Mouse (Mus musculus) hindbrain, embryonic 12.5 days (tissue): ENCODE data around the gene Prdm13. TPM values are rescaled to one million over a fixed set of nuclear protein-coding genes. Genes with fewer than 3 reads are reported as not detected.
A peak's percentile ranks its signal among the peaks of the same experiment; 100 is the strongest.

Source experiments
- ATAC-seq: fragments of 200-750 bp; cut with Nextera tagmentation; 2 replicates; pipeline ENCODE4 v1.8.0; 2017; ENCODE audit warnings: moderate TSS enrichment; ENCODE audit not compliant: low FRiP score
- H3K27ac ChIP-seq: fragments of 300-500 bp; sonication (generic); 2 replicates; pipeline ENCODE4 v1.5.1; 2016; ENCODE audit warnings: mild to moderate bottlenecking
- H3K27me3 ChIP-seq: fragments of 300-500 bp; sonication (generic); 2 replicates; pipeline ENCODE4 v1.6.1; 2016; ENCODE audit warnings: mild to moderate bottlenecking
- H3K36me3 ChIP-seq: fragments of 300-500 bp; sonication (generic); 2 replicates; pipeline ENCODE4 v1.6.1; 2016; ENCODE audit warnings: mild to moderate bottlenecking
- H3K4me1 ChIP-seq: fragments of 300-500 bp; sonication (generic); 2 replicates; pipeline ENCODE4 v1.6.1; 2016
- H3K4me2 ChIP-seq: fragments of 300-500 bp; sonication (generic); replicated peaks from 2 replicates; pipeline ENCODE4 v1.6.1; 2016; ENCODE audit warnings: mild to moderate bottlenecking
- H3K4me3 ChIP-seq: fragments of 300-500 bp; sonication (generic); 2 replicates; pipeline ENCODE4 v1.5.1; 2016; ENCODE audit warnings: mild to moderate bottlenecking
- H3K9ac ChIP-seq: fragments of 300-500 bp; sonication (generic); 2 replicates; pipeline ENCODE4 v1.6.1; 2016; ENCODE audit warnings: mild to moderate bottlenecking, moderate library complexity
- H3K9me3 ChIP-seq: fragments of 300-500 bp; sonication (generic); replicated peaks from 2 replicates; pipeline ENCODE4 v1.6.1; 2016; ENCODE audit warnings: mild to moderate bottlenecking
- WGBS: fragments of 180-500 bp; shearing (Covaris S2); methylation state at CpG from one replicate; pipeline ENCODE4 v1.1.7; 2016; 5-methylcytosine and 5-hydroxymethylcytosine counted together
- polyA plus RNA-seq: library from polyadenylated mRNA; unstranded; fragments of >200 nt; fragmentation: Nextera tagmentation; extraction: Ambion mirVana; gene quantifications from 2 replicates; pipeline ENCODE4 v1.2.1, GENCODE M21; 2016

The Prdm13 gene
- 7.8 and 8.9 TPM in 2 replicates for polyA plus RNA-seq

GRCm38 (mm10) chr4:21685595-21686091 lies at the start of gene Prdm13:
TSS of gene Prdm13 (minus strand) at chr4:21685963.
- under 1% methylated on average over 38 of the region's 38 CpGs for WGBS
- H3K27me3 ChIP-seq = peaks cover 91% of the 10 kb centered on the region
- peak; percentile 66 for ATAC-seq

GRCm38 (mm10) chr4:21727615-21728165 lies 41.9 kb upstream of the Prdm13 start, which contains the start of gene Ccnc:
TSS of gene Ccnc (plus strand) at chr4:21727701.
- peak; percentile 97 for ATAC-seq
- H3K9me3 ChIP-seq = no peaks in the 10 kb centered on the region
- peaks cover under 1% of the 10 kb centered on the region for H3K36me3 ChIP-seq
- H3K9ac ChIP-seq = peak within 1 kb of the TSS; percentile 87
- H3K4me2 ChIP-seq = peak within 1 kb of the TSS; percentile 71
- WGBS = under 1% methylated on average over 37 of the region's 37 CpGs
- peaks cover 10% of the 10 kb centered on the region for H3K4me1 ChIP-seq
- no peaks in the 10 kb centered on the region for H3K27me3 ChIP-seq
- H3K27ac ChIP-seq = peak within 1 kb of the TSS; percentile 89
- H3K4me3 ChIP-seq = peak within 1 kb of the TSS; percentile 75

More at GRCm38 (mm10) chr4:21685595-21686091, at the start of gene Prdm13:
- Histone ChIP-seq H3K9me3 (no peaks in the 10 kb centered on the region), H3K36me3 (no peaks in the 10 kb centered on the region), H3K4me3 (peak within 1 kb of the TSS; percentile 28), H3K27ac (no peak within 1 kb of the TSS), H3K4me2 (peak within 1 kb of the TSS; percentile 37), H3K9ac (peak within 1 kb of the TSS; percentile 20), H3K4me1 (peaks cover 10% of the 10 kb centered on the region)

GRCm38 (mm10) chr4:21726912-21727614 lies 41.3 kb upstream of the Prdm13 start:
- H3K27ac ChIP-seq = peak overlapping the region; percentile 89
- H3K36me3 ChIP-seq = no peaks in the 10 kb centered on the region
- no peaks in the 10 kb centered on the region for H3K27me3 ChIP-seq
- H3K4me3 ChIP-seq = peak overlapping the region; percentile 75
- peak overlapping the region; percentile 87; the same call in 1 of the 2 replicates for H3K9ac ChIP-seq
- peak overlapping the region; percentile 71 for H3K4me2 ChIP-seq
- no peaks in the 10 kb centered on the region for H3K9me3 ChIP-seq
- peaks cover 10% of the 10 kb centered on the region for H3K4me1 ChIP-seq
- peak; percentile 45 for ATAC-seq
- 1% methylated on average over 22 of the region's 22 CpGs for WGBS

- Histone ChIP-seq H3K9ac (no peak overlapping the region), H3K9me3 (no peaks in the 10 kb centered on the region), H3K4me1 (no peaks in the 10 kb centered on the region), H3K27me3 (no peaks in the 10 kb centered on the region), H3K27ac (no peak overlapping the region), H3K4me3 (no peak overlapping the region), H3K36me3 (no peaks in the 10 kb centered on the region), H3K4me2 (no peak overlapping the region; the same call in 1 of the 2 replicates)
- ATAC-seq = 0 out of 2 replicates have a peak, but pooled peaks have one; percentile 14
- 35% methylated on average over 7 of the region's 7 CpGs for WGBS
These were observed 37.1 kb upstream of the Prdm13 start for GRCm38 (mm10) chr4:21722752-21723334.

GRCm38 (mm10) chr4:21712147-21712546 lies 26.4 kb upstream of the Prdm13 start:
- WGBS = 10% methylated on average over 13 of the region's 13 CpGs
- Histone ChIP-seq H3K9ac (no peak overlapping the region), H3K27me3 (peaks cover 7% of the 10 kb centered on the region; the same call in 1 of the 2 replicates), H3K27ac (no peak overlapping the region), H3K4me1 (peaks cover 8% of the 10 kb centered on the region; the same call in 1 of the 2 replicates), H3K36me3 (no peaks in the 10 kb centered on the region), H3K9me3 (no peaks in the 10 kb centered on the region), H3K4me3 (no peak overlapping the region; the same call in 1 of the 2 replicates), H3K4me2 (peak overlapping the region; percentile 40)
- peak; percentile 61 for ATAC-seq

GRCm38 (mm10) chr4:21705046-21705445 lies 19.3 kb upstream of the Prdm13 start:
- Histone ChIP-seq H3K27ac (no peak overlapping the region), H3K9ac (no peak overlapping the region), H3K27me3 (no peaks in the 10 kb centered on the region), H3K4me3 (no peak overlapping the region), H3K4me2 (no peak overlapping the region), H3K9me3 (no peaks in the 10 kb centered on the region), H3K36me3 (no peaks in the 10 kb centered on the region), H3K4me1 (no peaks in the 10 kb centered on the region)
- WGBS = 66% methylated on average over 1 of the region's 1 CpGs
- no peak for ATAC-seq

- no peaks in the 10 kb centered on the region for H3K4me1 ChIP-seq
- no peak overlapping the region for H3K4me2 ChIP-seq
- WGBS = 34% methylated on average over 7 of the region's 7 CpGs
- H3K27ac ChIP-seq = no peak overlapping the region
- no peak overlapping the region for H3K9ac ChIP-seq
- no peaks in the 10 kb centered on the region for H3K36me3 ChIP-seq
- ATAC-seq = peak; percentile 68
- H3K27me3 ChIP-seq = peaks cover 60% of the 10 kb centered on the region
- H3K9me3 ChIP-seq = no peaks in the 10 kb centered on the region
- H3K4me3 ChIP-seq = no peak overlapping the region
These were observed 10.0 kb upstream of the Prdm13 start for GRCm38 (mm10) chr4:21695638-21696254.

GRCm38 (mm10) chr4:21690221-21690620 lies 4.5 kb upstream of the Prdm13 start:
- peak overlapping the region; percentile 87 for H3K4me2 ChIP-seq
- H3K27me3 ChIP-seq = peaks cover 84% of the 10 kb centered on the region
- no peak overlapping the region for H3K9ac ChIP-seq
- no peaks in the 10 kb centered on the region for H3K9me3 ChIP-seq
- ATAC-seq = no peak
- no peak overlapping the region for H3K27ac ChIP-seq
- no peaks in the 10 kb centered on the region for H3K36me3 ChIP-seq
- WGBS = 8% methylated on average over 7 of the region's 7 CpGs
- H3K4me3 ChIP-seq = no peak overlapping the region
- H3K4me1 ChIP-seq = peaks cover 10% of the 10 kb centered on the region

GRCm38 (mm10) chr4:21689492-21689941 lies 3.8 kb upstream of the Prdm13 start:
- peak; percentile 46 for ATAC-seq
- Histone ChIP-seq H3K9me3 (no peaks in the 10 kb centered on the region), H3K9ac (no peak overlapping the region), H3K4me1 (peaks cover 10% of the 10 kb centered on the region), H3K36me3 (no peaks in the 10 kb centered on the region), H3K27ac (no peak overlapping the region), H3K4me3 (peak overlapping the region; percentile 4; the same call in 1 of the 2 replicates), H3K4me2 (peak overlapping the region; percentile 87), H3K27me3 (peaks cover 84% of the 10 kb centered on the region)
- WGBS = under 1% methylated on average over 18 of the region's 18 CpGs

- under 1% methylated on average over 61 of the region's 64 CpGs for WGBS
- peak overlapping the region; percentile 54 for H3K9ac ChIP-seq
- peak overlapping the region; percentile 44 for H3K4me3 ChIP-seq
- peak overlapping the region; percentile 83 for H3K27ac ChIP-seq
- no peaks in the 10 kb centered on the region for H3K9me3 ChIP-seq
- peak; percentile 39 for ATAC-seq
- peaks cover 91% of the 10 kb centered on the region for H3K27me3 ChIP-seq
- H3K4me2 ChIP-seq = peak overlapping the region; percentile 87
- H3K4me1 ChIP-seq = peaks cover 10% of the 10 kb centered on the region
- no peaks in the 10 kb centered on the region for H3K36me3 ChIP-seq
These were observed 3.0 kb upstream of the Prdm13 start for GRCm38 (mm10) chr4:21688703-21689200.

- Histone ChIP-seq H3K4me1 (peaks cover 10% of the 10 kb centered on the region), H3K4me2 (peak overlapping the region; percentile 87), H3K36me3 (no peaks in the 10 kb centered on the region), H3K9ac (peak overlapping the region; percentile 54), H3K27me3 (peaks cover 91% of the 10 kb centered on the region), H3K27ac (peak overlapping the region; percentile 83), H3K9me3 (no peaks in the 10 kb centered on the region), H3K4me3 (peak overlapping the region; percentile 44)
- ATAC-seq = peak; percentile 80
- WGBS = 1% methylated on average over 50 of the region's 51 CpGs
These were observed 2.3 kb upstream of the Prdm13 start for GRCm38 (mm10) chr4:21687783-21688702.
